Mouse (Mus musculus) megakaryocyte, embryonic 14.5 days (primary cell): Measurements from ENCODE around the gene Nxpe3.

Source experiments
- FLI1 ChIP-seq: IDR thresholded peaks from 2 replicates; pipeline ENCODE4 v1.6.1; 2012; ENCODE audit warnings: low read length, inconsistent platforms, mixed read lengths
- GATA1 ChIP-seq: IDR thresholded peaks from 3 replicates; pipeline ENCODE4 v1.6.1; 2012; ENCODE audit warnings: mixed read lengths, low read length, inconsistent platforms, borderline replicate concordance

GRCm38 (mm10) chr16:55801629-55802028 lies 93.5 kb downstream of the Nxpe3 start:
- no peak for TF ChIP-seq GATA1
- no peak for TF ChIP-seq FLI1
